Mouse (Mus musculus) Patski (cell line): ENCODE measurements around the gene Ap3d1. TPM values are rescaled to one million over a fixed set of nuclear protein-coding genes. Genes with fewer than 3 reads are reported as not detected.

Experiments
- ATAC-seq: fragments of 100-300 bp; one replicate; pipeline ENCODE4 v1.8.0; 2021
- CTCF ChIA-PET: fragments of 350-600 bp; sonication (Branson Sonifier 250); formaldehyde crosslinking; loops from one replicate; lab custom pipeline; 2022; ENCODE audit warnings: inconsistent platforms; lab: Charles Lee
- POLR2A ChIA-PET: fragments of 350-600 bp; sonication (Branson Sonifier 250); formaldehyde crosslinking; loops from one replicate; lab custom pipeline; 2022; ENCODE audit warnings: antibody characterized with exemption, inconsistent platforms; lab: Charles Lee
- DNase-seq: peaks from one replicate; pipeline ENCODE4 v3.0.0-alpha.2; 2011; ENCODE audit warnings: low read depth, low spot score
- H3K27me3 ChIP-seq: fragments of 371-371 bp; one replicate; pipeline ENCODE4 v1.5.1; 2021
- CTCF ChIP-seq: fragments of 100-300 bp; IDR thresholded peaks from one replicate; pipeline ENCODE4 v1.5.1; 2021
- in situ Hi-C: fragments of 300-500 bp; cut with MboI; formaldehyde crosslinking; loops from 3 replicates; pipeline ENCODE4 v1.11.1; 2018; ENCODE audit warnings: low pct_unique_long_range_greater_than_20kb, mixed read lengths
- polyA plus RNA-seq: library from polyadenylated mRNA; unstranded; gene quantifications from one replicate; pipeline ENCODE4 v1.2.3, GENCODE M21; 2021

Ap3d1 gene
- polyA plus RNA-seq, 1 experiment from 2014 or later, result 103 TPM

DNA sequence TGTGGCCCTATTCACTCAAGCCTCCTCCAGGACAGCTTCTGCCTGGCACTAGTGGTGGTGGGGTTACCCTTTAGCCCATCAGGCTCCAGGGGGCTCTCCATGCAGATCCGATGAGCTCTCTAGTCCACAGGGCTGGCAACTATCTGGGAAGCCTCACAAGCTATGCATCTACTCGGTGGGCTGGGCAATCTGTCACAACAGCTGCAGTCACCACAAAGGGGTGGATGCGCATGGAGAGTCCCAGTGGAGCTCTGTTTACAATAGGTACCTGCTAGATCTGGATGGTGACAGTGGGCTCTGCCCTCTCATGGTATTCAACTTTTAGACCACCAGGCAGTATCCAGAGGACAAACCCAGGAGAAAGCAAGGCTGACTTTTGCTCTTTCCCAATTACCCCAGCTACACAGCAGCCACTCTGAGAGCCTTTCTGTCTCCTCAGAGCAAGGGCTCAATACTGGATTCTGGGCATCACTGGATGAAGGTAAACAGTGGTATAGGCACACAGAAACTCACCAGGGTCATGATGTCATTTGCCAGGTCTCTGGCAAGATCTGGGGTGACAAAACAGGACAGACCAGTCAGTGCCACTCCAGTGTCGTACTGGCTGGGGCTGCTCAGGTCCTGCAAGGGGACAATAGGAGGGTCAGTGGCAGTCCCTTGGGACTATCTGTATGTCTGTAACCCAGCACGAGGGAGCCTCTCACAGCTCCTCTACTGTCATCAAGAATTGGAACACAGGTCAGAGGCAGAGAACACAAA, 14.5 kb downstream of the Ap3d1 start:
- CTCF ChIA-PET, result interaction anchor here (0.9 to 1.9 kb wide), 5 partner anchors 9 to 18 kb away, joined by 3 to 8 read pairs (median 5); no protein-coding TSS in a partner anchor
- in situ Hi-C loops, result no loop called here
- DNase-seq, result no peak
- POLR2A ChIA-PET, result interaction anchor here (1.6 kb wide), 1 partner anchor 9 kb away, joined by 9 read pairs; no protein-coding TSS in a partner anchor
- ATAC-seq, result no peak
- TF ChIP-seq CTCF, result no peak
- H3K27me3 ChIP-seq, result no peaks in the 10 kb centered on the region

GRCm38 (mm10) chr10:80717281-80717680, 24.8 kb downstream of the Ap3d1 start:
- POLR2A ChIA-PET, result interaction anchor here (0.7 to 0.9 kb wide), 2 partner anchors 17 to 24 kb away, joined by 3 to 4 read pairs; partner anchors contain the start of gene Ap3d1
- TF ChIP-seq CTCF, result no peak
- H3K27me3 ChIP-seq, result no peaks in the 10 kb centered on the region
- CTCF ChIA-PET, result interaction anchor here (1.0 to 2.0 kb wide), 5 partner anchors 9 to 18 kb away, joined by 4 to 5 read pairs (median 5); no protein-coding TSS in a partner anchor
- DNase-seq (no peak), ATAC-seq (no peak)
- in situ Hi-C loops, result no loop called here

GRCm38 (mm10) chr10:80710834-80711233, 31.2 kb downstream of the Ap3d1 start:
- in situ Hi-C loops, result no loop called here
- ChIA-PET POLR2A (no interaction called here), CTCF (no interaction called here)
- H3K27me3 ChIP-seq, result no peaks in the 10 kb centered on the region
- TF ChIP-seq CTCF, result no peak
- ATAC-seq (no peak), DNase-seq (no peak)

DNA sequence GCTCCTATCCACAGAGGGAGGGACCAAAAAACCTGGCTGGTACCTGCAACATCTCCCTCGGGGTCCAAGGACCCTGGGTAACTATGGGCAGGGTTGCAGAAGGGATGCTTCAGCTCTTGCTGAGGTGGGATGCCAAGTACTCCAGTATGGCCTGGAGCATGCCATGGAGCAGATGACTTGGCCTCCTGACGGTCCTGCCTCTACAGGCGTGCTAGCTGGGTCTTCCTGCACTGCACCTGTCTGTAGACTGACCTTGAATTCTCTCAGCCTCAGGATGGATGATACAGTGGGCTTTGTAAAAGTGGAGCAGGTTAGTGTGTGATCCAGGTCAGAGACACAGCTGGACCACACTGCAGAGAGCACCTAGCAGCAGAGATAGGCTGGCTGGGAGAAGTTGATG, 36.6 kb downstream of the Ap3d1 start:
- ATAC-seq (no peak), DNase-seq (no peak)
- TF ChIP-seq CTCF, result no peak
- ChIA-PET CTCF (interaction anchor here (1.4 kb wide), 1 partner anchor 17 kb away, joined by 4 read pairs; no protein-coding TSS in a partner anchor), POLR2A (interaction anchor here (0.5 to 1.2 kb wide), 2 partner anchors 10 to 87 kb away, joined by 3 to 4 read pairs; no protein-coding TSS in a partner anchor)
- no peaks in the 10 kb centered on the region for H3K27me3 ChIP-seq
- in situ Hi-C loops, result no loop called here

GRCm38 (mm10) chr10:80705033-80705432, 37.0 kb downstream of the Ap3d1 start:
- no peak for ATAC-seq

GRCm38 (mm10) chr10:80704418-80704817, 37.6 kb downstream of the Ap3d1 start:
- in situ Hi-C loops, result no loop called here
- no peak for TF ChIP-seq CTCF
- CTCF ChIA-PET, result no interaction called here
- POLR2A ChIA-PET, result no interaction called here
- ATAC-seq, result no peak
- DNase-seq, result no peak
- H3K27me3 ChIP-seq, result no peaks in the 10 kb centered on the region

More at GRCm38 (mm10) chr10:80705033-80705432, 37.0 kb downstream of the Ap3d1 start:
- no peak for DNase-seq
- no peaks in the 10 kb centered on the region for H3K27me3 ChIP-seq
- POLR2A ChIA-PET, result no interaction called here
- no peak for TF ChIP-seq CTCF
- CTCF ChIA-PET, result no interaction called here
- in situ Hi-C loops, result no loop called here

DNA sequence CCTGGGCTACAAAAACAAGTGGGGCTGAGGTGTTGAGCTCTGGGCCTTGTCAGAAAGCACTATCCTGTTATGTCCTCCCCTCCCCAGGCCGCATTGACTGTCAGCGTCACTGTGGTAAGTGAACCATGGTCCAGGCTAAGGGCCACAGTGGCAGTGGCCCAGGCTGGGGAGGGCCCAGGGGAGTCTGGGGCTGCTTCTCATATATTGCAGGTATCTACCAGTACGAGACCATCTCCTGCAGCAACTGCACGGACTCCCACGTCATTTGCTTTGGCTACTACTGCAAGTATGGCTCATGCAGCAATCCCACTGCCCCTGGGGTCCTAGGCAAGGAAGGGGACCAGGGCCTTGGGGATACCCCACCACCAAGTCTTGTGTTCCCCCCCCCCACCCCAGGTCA, 38.4 kb downstream of the Ap3d1 start:
- TF ChIP-seq CTCF, result no peak
- CTCF ChIA-PET, result no interaction called here
- ATAC-seq (no peak), DNase-seq (no peak)
- in situ Hi-C loops, result no loop called here
- POLR2A ChIA-PET, result no interaction called here
- no peaks in the 10 kb centered on the region for H3K27me3 ChIP-seq

- in situ Hi-C loops, result no loop called here
- H3K27me3 ChIP-seq, result no peaks in the 10 kb centered on the region
- DNase-seq (peak; percentile 66), ATAC-seq (peak; percentile 76)
- POLR2A ChIA-PET, result interaction anchor here (1.1 kb wide), 1 partner anchor 11 kb away, joined by 3 read pairs; no protein-coding TSS in a partner anchor
- CTCF ChIA-PET, result no interaction called here
- TF ChIP-seq CTCF, result no peak
Observed at GRCm38 (mm10) chr10:80702536-80703390, 39.3 kb downstream of the Ap3d1 start.

- H3K27me3 ChIP-seq, result no peaks in the 10 kb centered on the region
- POLR2A ChIA-PET, result interaction anchor here (1.1 kb wide), 1 partner anchor 12 kb away, joined by 3 read pairs; no protein-coding TSS in a partner anchor
- no peak for TF ChIP-seq CTCF
- in situ Hi-C loops, result no loop called here
- CTCF ChIA-PET, result no interaction called here
- peak; percentile 91 for ATAC-seq
- DNase-seq, result peak; percentile 98
Observed at GRCm38 (mm10) chr10:80701721-80702535, 40.1 kb downstream of the Ap3d1 start, which contains the start of the genes Mob3a and Izumo4. Gene Mob3a, minus strand, starts transcription at chr10:80701977. Gene Izumo4, plus strand, starts transcription at chr10:80702184.
